Mouse (Mus musculus): ENCODE measurements around the gene Espn.

Espn gene

DNA sequence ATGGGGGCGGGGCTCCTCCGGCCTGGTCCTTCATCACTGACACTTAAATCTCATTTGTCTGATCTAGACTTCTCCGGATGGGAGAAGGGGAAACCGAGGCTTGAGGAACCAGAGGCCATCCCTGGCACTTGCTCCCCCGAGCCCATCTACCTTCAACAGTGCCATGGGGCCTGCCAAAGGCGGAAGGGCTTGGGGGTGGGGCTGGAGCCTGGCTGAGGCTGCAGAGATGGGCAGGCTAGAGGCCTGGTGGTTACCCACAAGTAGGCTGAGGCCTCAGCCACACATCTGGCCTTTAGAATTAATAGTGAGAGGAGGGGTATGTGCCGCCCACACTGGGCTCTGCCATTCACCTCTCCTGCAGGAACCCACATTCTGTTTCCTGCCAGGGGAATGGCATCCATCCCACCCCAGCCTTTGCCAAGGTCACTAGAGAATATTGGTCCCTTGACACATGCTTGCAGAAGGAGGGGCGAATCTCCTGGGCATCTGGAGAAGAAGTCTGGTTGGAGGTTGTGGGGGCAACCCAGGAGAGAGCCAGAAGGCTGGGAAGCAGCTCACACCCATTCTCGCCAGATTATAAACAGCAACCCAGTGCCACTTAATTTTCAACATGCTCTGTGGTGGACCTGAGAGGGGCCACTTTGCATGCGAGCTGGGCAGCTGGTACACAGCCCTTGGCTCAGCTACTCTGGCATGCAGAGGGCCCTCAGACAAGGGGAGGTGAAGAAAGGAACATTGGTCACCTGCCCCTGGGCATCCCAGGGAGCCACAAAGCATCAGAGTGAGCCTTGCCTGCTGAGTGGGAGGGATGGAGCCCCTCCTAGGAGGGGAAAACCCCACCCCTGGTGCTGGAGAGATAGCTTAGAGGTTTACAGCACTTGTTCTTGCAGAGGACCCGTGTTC, 81.4 kb downstream of the Espn start:
- DNase-seq (ENCODE audit: extremely low spot score), result no peak
